Comparison of ENCODE assay signal across 9 mouse cellular contexts in genomic region chr4:118543592-118544260, GRCm38 (mm10). TPM values are rescaled to one million over a fixed set of nuclear protein-coding genes. Genes with fewer than 3 reads are reported as not detected.
DNase-seq lines count a peak whose midpoint lies in the region; ATAC-seq and TF ChIP-seq lines count a peak whose summit lies in the region.
"Had no signal": no experiment of that assay in that cellular context is flagged by ENCODE, and none has a peak within 500 bp of the region (broad histone marks: within the 10 kb centered on the region; RNA-seq: fewer than 3 reads in every experiment).

Tmem125 (minus strand) TSS chr4:118544044.

- no peaks in the 10 kb centered on the region for H3K27me3 ChIP-seq in forebrain, postnatal 0 days (ENCODE audit: insufficient read depth, low read length)
- H3K27me3 ChIP-seq in intestine, embryonic 14.5 days (replicated peaks; ENCODE audit: control insufficient read depth, insufficient read depth, low read length) = no peaks in the 10 kb centered on the region
- H3K27me3 ChIP-seq in liver, embryonic 13.5 days = no peaks in the 10 kb centered on the region

- DNase-seq in cerebellum, adult 9-10 months = peak; percentile 5
- DNase-seq in cerebellum, postnatal 36 days = no peak
- DNase-seq in adrenal gland, postnatal 10 days = peak; percentile 74
- DNase-seq in forebrain, postnatal 0 days = no peak
- DNase-seq in intestine, embryonic 14.5 days (ENCODE audit: low spot score) = peak; percentile 85
- DNase-seq in liver, embryonic 13.5 days = peak; percentile 60
- peak; percentile 6 for DNase-seq in naive thymus-derived CD4-positive, alpha-beta T cell, adult 2 months (ENCODE audit: low read depth)
- DNase-seq in urinary bladder, postnatal 14 days (ENCODE audit: low spot score) = peak; percentile 83

- H3K27ac ChIP-seq in forebrain, postnatal 0 days (ENCODE audit: low read depth, low read length) = no peak within 1 kb of the TSS
- H3K27ac ChIP-seq in intestine, embryonic 14.5 days (ENCODE audit: low read depth) = peak within 1 kb of the TSS; percentile 62
- peak within 1 kb of the TSS; percentile 51 for H3K27ac ChIP-seq in liver, embryonic 13.5 days

- H3K4me3 ChIP-seq in forebrain, postnatal 0 days (ENCODE audit: low read depth, low read length) = peak within 1 kb of the TSS; percentile 24
- H3K4me3 ChIP-seq in intestine, embryonic 14.5 days (ENCODE audit: low read depth, low read length) = peak within 1 kb of the TSS; percentile 28
- peak within 1 kb of the TSS; percentile 41 for H3K4me3 ChIP-seq in liver, embryonic 13.5 days (replicated peaks)

- no peaks in the 10 kb centered on the region for H3K9me3 ChIP-seq in forebrain, postnatal 0 days (ENCODE audit: low read length)
- H3K9me3 ChIP-seq in intestine, embryonic 14.5 days (ENCODE audit: control insufficient read depth, low read length) = no peaks in the 10 kb centered on the region
- peaks cover 3% of the 10 kb centered on the region for H3K9me3 ChIP-seq in liver, embryonic 13.5 days (replicated peaks)

- peak within 1 kb of the TSS; percentile 53 for H3K4me2 ChIP-seq in forebrain, postnatal 0 days (ENCODE audit: low read depth)
- peak within 1 kb of the TSS; percentile 52 for H3K4me2 ChIP-seq in intestine, embryonic 14.5 days (ENCODE audit: low read length)
- peak within 1 kb of the TSS; percentile 61 for H3K4me2 ChIP-seq in liver, embryonic 13.5 days

- ATAC-seq in forebrain, postnatal 0 days = no peak
- ATAC-seq in intestine, embryonic 14.5 days (replicated peaks; ENCODE audit: low FRiP score, low TSS enrichment, low read depth) = peak; percentile 92
- ATAC-seq in liver, embryonic 13.5 days (ENCODE audit: low read depth) = peak; percentile 79

- TF ChIP-seq CTCF in forebrain, postnatal 0 days (IDR thresholded peaks at IDR 0.05; ENCODE audit: low read depth) = no peak

- 3% methylated on average over 24 of the region's 24 CpGs for WGBS in forebrain, postnatal 0 days
- WGBS in intestine, embryonic 14.5 days = 1% methylated on average over 24 of the region's 24 CpGs
- 5% methylated on average over 24 of the region's 24 CpGs for WGBS in liver, embryonic 13.5 days (ENCODE audit: insufficient replicate concordance)

- 0 out of 2 replicates have a peak within 1 kb of the TSS, but pooled peaks have one; percentile 26 for H3K9ac ChIP-seq in forebrain, postnatal 0 days
- no peak within 1 kb of the TSS; the same call in 1 of the 2 replicates for H3K9ac ChIP-seq in intestine, embryonic 14.5 days (ENCODE audit: low read length)
- H3K9ac ChIP-seq in liver, embryonic 13.5 days = peak within 1 kb of the TSS; percentile 20

- H3K4me1 ChIP-seq in forebrain, postnatal 0 days (ENCODE audit: insufficient read depth) = peaks cover 5% of the 10 kb centered on the region; the same call in 1 of the 2 replicates
- no peaks in the 10 kb centered on the region for H3K4me1 ChIP-seq in intestine, embryonic 14.5 days (replicated peaks; ENCODE audit: control insufficient read depth, insufficient read depth, low read length)
- peaks cover 12% of the 10 kb centered on the region for H3K4me1 ChIP-seq in liver, embryonic 13.5 days (replicated peaks)

- H3K36me3 ChIP-seq in forebrain, postnatal 0 days (ENCODE audit: insufficient read depth) = no peaks in the 10 kb centered on the region
- H3K36me3 ChIP-seq in intestine, embryonic 14.5 days (ENCODE audit: control insufficient read depth, insufficient read depth, low read length) = no peaks in the 10 kb centered on the region
- H3K36me3 ChIP-seq in liver, embryonic 13.5 days = no peaks in the 10 kb centered on the region

RNA-seq across cellular contexts. Expression of gene Tmem125, which starts in this region (rescaled TPM):
- 1 to 10 TPM; 1.3 to 1.6 TPM for total RNA-seq in adrenal gland, postnatal 10 days (2021)
- 0.31 TPM in 1 of 2 replicates, not detected in the other for total RNA-seq in forebrain, postnatal 0 days (2014; rRNA removed)
- polyA plus RNA-seq in forebrain, postnatal 0 days (2015; fragmentation: Nextera tagmentation; extraction: Ambion mirVana) = 0.29 and 0.39 TPM in 2 replicates
- 8.5 and 9.3 TPM in 2 replicates for polyA plus RNA-seq in intestine, embryonic 14.5 days (2014; fragmentation: Nextera tagmentation; extraction: Ambion mirVana)
- 0.80 and 0.88 TPM in 2 replicates for polyA plus RNA-seq in liver, embryonic 13.5 days (2015; fragmentation: Nextera tagmentation; extraction: Ambion mirVana)
- polyA plus RNA-seq: C2C12 had no signal

Comparison
In these comparisons a context has a peak if more than half of its experiments do, and no peak if none do; other contexts are left out.
1. DNase-seq: peak in cerebellum, adult 9-10 months (single experiment), adrenal gland, postnatal 10 days (single experiment), intestine, embryonic 14.5 days (single experiment), naive thymus-derived CD4-positive, alpha-beta T cell, adult 2 months (single experiment) and urinary bladder, postnatal 14 days (single experiment); none in cerebellum, postnatal 36 days (0 of 2) and forebrain, postnatal 0 days (single experiment).
2. Peak in DNase-seq, ATAC-seq, H3K4me3 ChIP-seq, H3K27ac ChIP-seq, H3K9ac ChIP-seq and H3K4me2 ChIP-seq in liver, embryonic 13.5 days; RNA of the gene not detected or under 1 TPM.
3. Peak in every context shown above with its lines, with median percentiles within 50 percentile points of each other: H3K4me2 ChIP-seq and H3K4me3 ChIP-seq.